8 mouse cellular contexts compared by ENCODE assay signal in the genomic region with DNA sequence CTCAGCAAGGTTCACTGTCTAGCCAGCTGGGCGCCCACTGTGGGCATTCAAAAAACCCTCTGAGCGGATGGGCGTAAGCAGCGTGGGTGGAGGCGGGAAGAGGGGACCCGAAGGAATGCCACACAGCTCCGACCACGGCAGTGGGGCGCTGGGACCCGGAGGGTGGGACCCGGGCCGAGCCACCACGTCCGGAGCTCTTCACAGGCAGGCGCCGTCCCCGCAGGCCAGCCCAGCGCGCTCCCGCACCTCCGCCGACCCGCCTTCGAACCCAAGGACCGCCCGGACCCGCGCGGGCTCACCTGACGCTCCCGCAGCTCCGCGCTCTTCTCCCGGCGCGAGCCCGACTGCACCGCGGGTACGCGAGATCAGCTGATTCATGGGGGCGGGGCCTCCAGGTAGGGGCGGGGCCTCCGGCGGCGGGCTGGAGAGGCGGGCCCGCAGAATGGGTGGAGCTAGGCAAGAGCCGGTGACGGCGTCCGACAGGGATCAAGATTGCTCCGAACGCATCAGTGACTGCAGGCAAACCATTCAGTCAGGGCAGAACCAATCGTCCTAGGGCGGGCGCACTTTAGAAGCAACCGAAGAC. TPM values are rescaled to one million over a fixed set of nuclear protein-coding genes. Genes with fewer than 3 reads are reported as not detected.
DNase-seq lines count a peak whose midpoint lies in the region; ATAC-seq lines count a peak whose summit lies in the region.

A gene (minus strand): TSS at position 376 of the 586 bp plus-strand sequence.

- DNase-seq in ES-CJ7 (ENCODE audit: low read depth, low spot score), result peak; percentile 100
- DNase-seq in cerebellum, adult 11 months, result peak; percentile 97
- peak; percentile 98 for DNase-seq in forebrain, embryonic 14.5 days (ENCODE audit: low spot score)
- peak; percentile 98 to 99 for DNase-seq in heart, postnatal 14 days
- peak; percentile 99 for DNase-seq in layer of hippocampus, adult 11-12 months (ENCODE audit: low spot score)
- peak; percentile 96 to 97 for DNase-seq in lung, adult 18-20 months
- DNase-seq in testis, postnatal 14 days (ENCODE audit: low spot score), result peak; percentile 98

- WGBS in forebrain, embryonic 14.5 days, result under 1% methylated on average over 55 of the region's 58 CpGs
- 0% methylated on average over 50 of the region's 58 CpGs for WGBS in neural tube, embryonic 15.5 days

- H3K4me2 ChIP-seq in forebrain, embryonic 14.5 days (ENCODE audit: low read length), result peak within 1 kb of the TSS; percentile 57
- peak within 1 kb of the TSS; percentile 75 for H3K4me2 ChIP-seq in neural tube, embryonic 15.5 days

- peak within 1 kb of the TSS; percentile 21; the same call in 1 of the 2 replicates for H3K27ac ChIP-seq in forebrain, embryonic 14.5 days (ENCODE audit: low read depth, low read length)
- peak within 1 kb of the TSS; percentile 78 for H3K27ac ChIP-seq in neural tube, embryonic 15.5 days (replicated peaks)

- peak within 1 kb of the TSS; percentile 77 for H3K4me3 ChIP-seq in forebrain, embryonic 14.5 days (ENCODE audit: low read depth, low read length)
- peak within 1 kb of the TSS; percentile 63 for H3K4me3 ChIP-seq in neural tube, embryonic 15.5 days (replicated peaks)

- ATAC-seq in forebrain, embryonic 14.5 days, result peak; percentile 99
- ATAC-seq in neural tube, embryonic 15.5 days (ENCODE audit: low FRiP score), result peak; percentile 98

- H3K4me1 ChIP-seq in forebrain, embryonic 14.5 days (ENCODE audit: control insufficient read depth, insufficient read depth, low read length), result 0 out of 2 replicates have a peak, but pooled peaks cover 4% of the 10 kb centered on the region
- H3K4me1 ChIP-seq in neural tube, embryonic 15.5 days, result peaks cover 15% of the 10 kb centered on the region

- no peaks in the 10 kb centered on the region for H3K27me3 ChIP-seq in forebrain, embryonic 14.5 days (replicated peaks; ENCODE audit: control insufficient read depth, insufficient read depth, low read length)
- H3K27me3 ChIP-seq in neural tube, embryonic 15.5 days (replicated peaks), result no peaks in the 10 kb centered on the region

- peak within 1 kb of the TSS; percentile 86 for H3K9ac ChIP-seq in forebrain, embryonic 14.5 days (ENCODE audit: low read length)
- H3K9ac ChIP-seq in neural tube, embryonic 15.5 days (replicated peaks), result peak within 1 kb of the TSS; percentile 63

- no peaks in the 10 kb centered on the region for H3K36me3 ChIP-seq in forebrain, embryonic 14.5 days (ENCODE audit: control insufficient read depth, insufficient read depth, low read length)
- H3K36me3 ChIP-seq in neural tube, embryonic 15.5 days, result no peaks in the 10 kb centered on the region

- H3K9me3 ChIP-seq in forebrain, embryonic 14.5 days (replicated peaks; ENCODE audit: control insufficient read depth, low read length), result no peaks in the 10 kb centered on the region
- no peaks in the 10 kb centered on the region for H3K9me3 ChIP-seq in neural tube, embryonic 15.5 days (replicated peaks)

- intact Hi-C loops in heart, postnatal 14 days (cut with DNase I), result loop anchor here (5.0 to 10.0 kb wide), 4 partner anchors 90 to 462 kb away; a partner anchor contains a TSS

RNA-seq across cellular contexts. Expression of the gene that starts here (rescaled TPM):
- polyA plus RNA-seq in forebrain, embryonic 14.5 days (2014; fragmentation: Nextera tagmentation; extraction: Ambion mirVana), result 10.7 and 17.4 TPM in 2 replicates
- total RNA-seq in heart, postnatal 14 days (2021), result 1 to 10 TPM; 8.5 to 9.2 TPM
- polyA plus RNA-seq in neural tube, embryonic 15.5 days (2015; fragmentation: Nextera tagmentation; extraction: Ambion mirVana), result 15.5 and 16.2 TPM in 2 replicates

Comparison
In these comparisons a context has a peak if more than half of its experiments do, and no peak if none do; other contexts are left out.
1. Peak in every context shown above with its lines: DNase-seq, ATAC-seq, H3K4me3 ChIP-seq and H3K27ac ChIP-seq.